Mouse (Mus musculus): ENCODE data around the gene Elovl5.

DNA sequence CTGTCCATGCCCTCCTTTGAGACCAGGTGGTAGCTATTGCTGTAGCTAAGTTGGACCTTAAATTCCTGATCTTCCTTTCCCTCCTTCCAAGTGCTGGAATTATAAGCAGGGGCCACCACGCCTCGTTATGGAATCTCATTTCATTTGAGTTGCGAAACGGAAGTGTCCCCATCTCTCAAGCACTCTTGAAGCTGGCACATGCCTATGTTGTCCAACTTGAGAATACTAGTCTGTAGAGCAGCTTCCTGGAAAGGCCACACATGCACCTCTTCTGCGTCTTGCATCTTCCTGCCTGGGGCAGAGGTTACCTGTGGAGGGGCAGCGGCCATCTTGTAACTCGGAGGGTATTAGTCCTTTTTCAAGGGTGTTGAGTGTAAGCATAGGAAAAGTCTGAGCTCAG, 92.2 kb downstream of the Elovl5 start:
- TF ChIP-seq CTCF (IDR thresholded peaks at IDR 0.05; ENCODE audit: borderline replicate concordance, control insufficient read depth, extremely low read depth, insufficient read depth, low read length, poor library complexity) (no peak), POLR2A (IDR thresholded peaks at IDR 0.05; ENCODE audit: control insufficient read depth, extremely low read depth, insufficient read depth, low read length, poor library complexity) (no peak)

All from thymus, adult 2 months (tissue).